Comparison of ENCODE assay signal across 13 mouse cellular contexts in genomic region chr2:132021616-132022015, GRCm38 (mm10). TPM values are rescaled to one million over a fixed set of nuclear protein-coding genes. Genes with fewer than 3 reads are reported as not detected.
DNase-seq lines count a peak whose midpoint lies in the region; ATAC-seq and TF ChIP-seq lines count a peak whose summit lies in the region.
"Had no signal": no experiment of that assay in that cellular context is flagged by ENCODE, and none has a peak within 500 bp of the region (broad histone marks: within the 10 kb centered on the region; RNA-seq: fewer than 3 reads in every experiment).

No protein-coding gene starts in this region.

- H3K4me1 ChIP-seq in heart, adult 2 months (ENCODE audit: control insufficient read depth, insufficient read depth, low read length) = peaks cover 8% of the 10 kb centered on the region
- H3K4me1 ChIP-seq in liver, embryonic 16.5 days (ENCODE audit: control insufficient read depth, low read depth, low read length) = peaks cover 3% of the 10 kb centered on the region; the same call in 1 of the 2 replicates
- peaks cover 20% of the 10 kb centered on the region for H3K4me1 ChIP-seq in liver, embryonic 11.5 days (replicated peaks; ENCODE audit: control insufficient read depth, insufficient read depth, low read length)
- H3K4me1 ChIP-seq in thymus, adult 2 months (replicated peaks; ENCODE audit: control insufficient read depth, insufficient read depth, low read length) = peaks cover 58% of the 10 kb centered on the region

- H3K79me2 ChIP-seq in heart, adult 2 months (replicated peaks; ENCODE audit: control insufficient read depth, insufficient read depth, low read length) = no peaks in the 10 kb centered on the region

- H3K9me3 ChIP-seq in liver, embryonic 16.5 days (replicated peaks; ENCODE audit: control insufficient read depth, low read length) = no peaks in the 10 kb centered on the region
- no peaks in the 10 kb centered on the region for H3K9me3 ChIP-seq in liver, embryonic 11.5 days (ENCODE audit: control insufficient read depth, low read length)
- H3K9me3 ChIP-seq: hindbrain, embryonic 10.5 days had no signal

- no peak for TF ChIP-seq CTCF in heart, adult 2 months (IDR thresholded peaks at IDR 0.05)
- TF ChIP-seq CTCF in thymus, adult 2 months (IDR thresholded peaks at IDR 0.05; ENCODE audit: borderline replicate concordance, control insufficient read depth, extremely low read depth, insufficient read depth, low read length, poor library complexity) = no peak

- DNase-seq in heart, adult 2 months = no peak
- DNase-seq in heart, postnatal 36 days = no peak
- no peak for DNase-seq in liver, embryonic 11.5 days (ENCODE audit: low spot score)
- peak; percentile 17 for DNase-seq in thymus, adult 2 months
- DNase-seq in thymus, adult 18-20 months = no peak
- no peak for DNase-seq in thymus, postnatal 25 days
- no peak for DNase-seq in ovary, postnatal 36 days (ENCODE audit: low spot score)
- DNase-seq: adrenal gland, adult 8-10 months; cerebellum, postnatal 10 days; kidney, adult 2 months had no signal

- no peak for ATAC-seq in liver, embryonic 16.5 days (ENCODE audit: low read depth)
- no peak for ATAC-seq in liver, embryonic 11.5 days (replicated peaks; ENCODE audit: low FRiP score)

- H3K36me3 ChIP-seq in heart, adult 2 months (ENCODE audit: control insufficient read depth, insufficient read depth, low read length) = peaks cover 2% of the 10 kb centered on the region; the same call in 1 of the 2 replicates
- H3K36me3 ChIP-seq in liver, embryonic 16.5 days (ENCODE audit: control insufficient read depth, insufficient read depth) = no peaks in the 10 kb centered on the region
- no peaks in the 10 kb centered on the region for H3K36me3 ChIP-seq in liver, embryonic 11.5 days (ENCODE audit: control insufficient read depth, insufficient read depth, low read length)
- H3K36me3 ChIP-seq in thymus, adult 2 months (ENCODE audit: control insufficient read depth, insufficient read depth, low read length) = no peaks in the 10 kb centered on the region

- WGBS in heart, adult 2 months = 61% methylated on average over 4 of the region's 4 CpGs
- WGBS in liver, embryonic 16.5 days (ENCODE audit: insufficient replicate concordance) = 51% methylated on average over 4 of the region's 4 CpGs
- WGBS in liver, embryonic 11.5 days = 65% methylated on average over 4 of the region's 4 CpGs
- WGBS in thymus, adult 2 months = 39% methylated on average over 4 of the region's 4 CpGs

- no peak overlapping the region for H3K9ac ChIP-seq in heart, adult 2 months (ENCODE audit: low read depth, low read length)
- H3K9ac ChIP-seq in liver, embryonic 16.5 days (ENCODE audit: low read depth, low read length) = no peak overlapping the region
- no peak overlapping the region for H3K9ac ChIP-seq in liver, embryonic 11.5 days (ENCODE audit: low read depth, low read length)

- H3K27ac ChIP-seq in heart, adult 2 months = peak overlapping the region; percentile 40
- H3K27ac ChIP-seq in liver, embryonic 16.5 days (ENCODE audit: low read length) = peak overlapping the region; percentile 33; the same call in 1 of the 2 replicates
- H3K27ac ChIP-seq in liver, embryonic 11.5 days (ENCODE audit: low read depth, low read length) = no peak overlapping the region
- H3K27ac ChIP-seq in thymus, adult 2 months (ENCODE audit: control insufficient read depth, insufficient read depth, low read length) = peak overlapping the region; percentile 99

- TF ChIP-seq EP300 in heart, adult 2 months (IDR thresholded peaks at IDR 0.05; ENCODE audit: insufficient read depth, low read depth, low read length) = no peak

- 0 out of 2 replicates have a peak overlapping the region, but pooled peaks have one; percentile 0 for H3K4me2 ChIP-seq in liver, embryonic 16.5 days (ENCODE audit: low read depth, low read length)
- H3K4me2 ChIP-seq in liver, embryonic 11.5 days = no peak overlapping the region

- intact Hi-C loops in heart, adult 2 months (cut with DNase I) = no loop called here
- intact Hi-C loops in heart, postnatal 36 days (cut with DNase I) = no loop called here

- no peaks in the 10 kb centered on the region for H3K27me3 ChIP-seq in heart, adult 2 months (ENCODE audit: control insufficient read depth, insufficient read depth, low read length)
- no peaks in the 10 kb centered on the region; the same call in 1 of the 2 replicates for H3K27me3 ChIP-seq in liver, embryonic 16.5 days (ENCODE audit: control insufficient read depth, insufficient read depth, low read depth, low read length)
- H3K27me3 ChIP-seq in liver, embryonic 11.5 days (replicated peaks; ENCODE audit: control insufficient read depth, insufficient read depth, low read length) = no peaks in the 10 kb centered on the region
- H3K27me3 ChIP-seq in thymus, adult 2 months (ENCODE audit: control insufficient read depth, insufficient read depth, low read length) = no peaks in the 10 kb centered on the region

- TF ChIP-seq POLR2A in heart, adult 2 months (IDR thresholded peaks at IDR 0.05; ENCODE audit: insufficient read depth, low read depth, low read length) = no peak
- TF ChIP-seq POLR2A in thymus, adult 2 months (IDR thresholded peaks at IDR 0.05; ENCODE audit: control insufficient read depth, extremely low read depth, insufficient read depth, low read length, poor library complexity) = no peak

- H3K4me3 ChIP-seq in heart, adult 2 months = no peak overlapping the region
- no peak overlapping the region for H3K4me3 ChIP-seq in liver, embryonic 16.5 days (ENCODE audit: low read depth, low read length)
- no peak overlapping the region for H3K4me3 ChIP-seq in liver, embryonic 11.5 days (ENCODE audit: low read depth, low read length)
- no peak overlapping the region for H3K4me3 ChIP-seq in thymus, adult 2 months (ENCODE audit: control insufficient read depth, insufficient read depth, low read length)
- H3K4me3 ChIP-seq: hindbrain, embryonic 10.5 days; layer of hippocampus, adult 2 months had no signal

RNA-seq across cellular contexts. Expression of gene Rassf2, which starts 8.4 kb away (rescaled TPM):
- 10 to 100 TPM in 1 of 2 experiments, 1 to 10 TPM in 1; 6.8 to 11.5 TPM for total RNA-seq in heart, adult 2 months (2021)
- 6.0 and 7.5 TPM in 2 replicates for polyA plus RNA-seq in heart, adult 2 months (2012; rRNA removed)
- total RNA-seq in heart, postnatal 36 days (2021) = 1 to 10 TPM; 8.5 to 9.5 TPM
- polyA plus RNA-seq in liver, embryonic 16.5 days (2015; fragmentation: Nextera tagmentation; extraction: Ambion mirVana) = 2.5 and 3.7 TPM in 2 replicates
- 4.9 and 6.2 TPM in 2 replicates for polyA plus RNA-seq in liver, embryonic 11.5 days (2014; fragmentation: Nextera tagmentation; extraction: Ambion mirVana)
- polyA plus RNA-seq in thymus, adult 2 months (2012; rRNA removed) = 110 and 111 TPM in 2 replicates

Comparison
In these comparisons a context has a peak if more than half of its experiments do, and no peak if none do; other contexts are left out.
1. RNA of gene Rassf2, which starts 8.4 kb away (polyA plus RNA-seq): 110 to 111 TPM in thymus, adult 2 months; 6.0 to 7.5 TPM in heart, adult 2 months, 4.9 to 6.2 TPM in liver, embryonic 11.5 days and 2.5 to 3.7 TPM in liver, embryonic 16.5 days; every median in the first group is over 10 times any median in the second.